Mouse (Mus musculus) central nervous system, embryonic 14 days (tissue): ENCODE data around the gene Gm15130. TPM values are rescaled to one million over a fixed set of nuclear protein-coding genes. Genes with fewer than 3 reads are reported as not detected.

ENCODE experiments used
- polyA plus RNA-seq: library from polyadenylated mRNA; depleted of rRNA; stranded (reverse); fragments of >200 nt; gene quantifications from 2 replicates; pipeline ENCODE4 v1.2.3, GENCODE M21; 2012; rRNA removed

Gm15130 gene
- polyA plus RNA-seq: not detected in 2 replicates

GRCm38 (mm10) chr2:111152836-111153235 is at the start of gene Gm15130:
TSS of gene Gm15130 (minus strand) at chr2:111152936.

GRCm38 (mm10) chr2:111105882-111106281 is 46.9 kb downstream of the Gm15130 start, which contains the start of gene Gm13941:
TSS of gene Gm13941 (minus strand) at chr2:111105982.

Other genes starting within 250 kb of the Gm15130 start
- 0.65 and 0.83 TPM in 2 replicates for gene Ano3, start 202.0 kb downstream of the Gm15130 start, polyA plus RNA-seq
- not detected in 2 replicates for gene Gm13941, start 47.0 kb downstream of the Gm15130 start, polyA plus RNA-seq
- not detected in 2 replicates for gene 4930430A15Rik, start 76.7 kb upstream of the Gm15130 start, polyA plus RNA-seq
- not detected in 2 replicates for gene Olfr1275, start 82.3 kb upstream of the Gm15130 start, polyA plus RNA-seq
- gene Olfr1276, start 101.6 kb upstream of the Gm15130 start, polyA plus RNA-seq: not detected in 2 replicates
- not detected in 2 replicates for gene Olfr1277, start 121.2 kb upstream of the Gm15130 start, polyA plus RNA-seq
- not detected in 2 replicates for gene Olfr1278, start 137.2 kb upstream of the Gm15130 start, polyA plus RNA-seq
- gene Olfr1279, start 147.7 kb upstream of the Gm15130 start, polyA plus RNA-seq: not detected in 2 replicates
- gene Olfr1280, start 161.1 kb upstream of the Gm15130 start, polyA plus RNA-seq: not detected in 2 replicates
- not detected in 2 replicates for gene Olfr1281, start 173.6 kb upstream of the Gm15130 start, polyA plus RNA-seq
- not detected in 2 replicates for gene Olfr1282, start 183.1 kb upstream of the Gm15130 start, polyA plus RNA-seq
- not detected in 2 replicates for gene Olfr1283, start 213.9 kb upstream of the Gm15130 start, polyA plus RNA-seq
- not detected in 2 replicates for gene Olfr1284, start 222.6 kb upstream of the Gm15130 start, polyA plus RNA-seq